Mouse (Mus musculus) CH12.LX (cell line): Measurements from ENCODE around the gene Rps3a1.

Source experiments
- CHD2 ChIP-seq: IDR thresholded peaks from 2 replicates; pipeline ENCODE4 v1.6.1; 2011; ENCODE audit warnings: low read length, improper control_type of control experiment
- CTCF ChIP-seq, 2 experiments: IDR thresholded peaks in 1 of 2; conservative IDR thresholded peaks in 1 of 2; 2 replicates each; pipeline ENCODE4 v1.5.1; 2011 to 2012; ENCODE audit warnings: low read depth in 2 of 2, low read length in 2 of 2, improper control_type of control experiment in 1 of 2, inconsistent platforms in 1 of 2, mild to moderate bottlenecking in 1 of 2, moderate library complexity in 1 of 2
- ELF1 ChIP-seq: IDR thresholded peaks from 2 replicates; pipeline ENCODE4 v1.6.1; 2014; ENCODE audit warnings: low read depth, mild to moderate bottlenecking, inconsistent platforms, low read length, improper control_type of control experiment
- EP300 ChIP-seq: IDR thresholded peaks from 2 replicates; pipeline ENCODE4 v1.6.1; 2011; ENCODE audit warnings: low read length, improper control_type of control experiment
- ETS1 ChIP-seq: conservative IDR thresholded peaks from 2 replicates; pipeline ENCODE4 v1.6.1; 2012; ENCODE audit warnings: low read depth, mild to moderate bottlenecking, inconsistent platforms, low read length, improper control_type of control experiment, moderate library complexity
- HCFC1 ChIP-seq: IDR thresholded peaks from 2 replicates; pipeline ENCODE4 v1.6.1; 2012; ENCODE audit warnings: low read depth, mild to moderate bottlenecking, inconsistent platforms, low read length, improper control_type of control experiment
- MXI1 ChIP-seq: IDR thresholded peaks from 2 replicates; pipeline ENCODE4 v1.6.1; 2011; ENCODE audit warnings: mild to moderate bottlenecking, low read depth, low read length, improper control_type of control experiment
- POLR2A ChIP-seq: IDR thresholded peaks from 2 replicates; pipeline ENCODE4 v1.6.1; 2011; ENCODE audit warnings: low read depth, mild to moderate bottlenecking, improper control_type of control experiment, low read length
- SMC3 ChIP-seq: IDR thresholded peaks from 2 replicates; pipeline ENCODE4 v1.6.1; 2011; ENCODE audit warnings: low read depth, low read length, improper control_type of control experiment
- USF1 ChIP-seq: IDR thresholded peaks from 2 replicates; pipeline ENCODE4 v1.6.1; 2014; ENCODE audit warnings: low read depth, mild to moderate bottlenecking, inconsistent platforms, low read length, improper control_type of control experiment
- ZNF384 ChIP-seq: IDR thresholded peaks from 2 replicates; pipeline ENCODE4 v1.6.1; 2012; ENCODE audit warnings: low read depth, low read length, improper control_type of control experiment, inconsistent platforms

DNA sequence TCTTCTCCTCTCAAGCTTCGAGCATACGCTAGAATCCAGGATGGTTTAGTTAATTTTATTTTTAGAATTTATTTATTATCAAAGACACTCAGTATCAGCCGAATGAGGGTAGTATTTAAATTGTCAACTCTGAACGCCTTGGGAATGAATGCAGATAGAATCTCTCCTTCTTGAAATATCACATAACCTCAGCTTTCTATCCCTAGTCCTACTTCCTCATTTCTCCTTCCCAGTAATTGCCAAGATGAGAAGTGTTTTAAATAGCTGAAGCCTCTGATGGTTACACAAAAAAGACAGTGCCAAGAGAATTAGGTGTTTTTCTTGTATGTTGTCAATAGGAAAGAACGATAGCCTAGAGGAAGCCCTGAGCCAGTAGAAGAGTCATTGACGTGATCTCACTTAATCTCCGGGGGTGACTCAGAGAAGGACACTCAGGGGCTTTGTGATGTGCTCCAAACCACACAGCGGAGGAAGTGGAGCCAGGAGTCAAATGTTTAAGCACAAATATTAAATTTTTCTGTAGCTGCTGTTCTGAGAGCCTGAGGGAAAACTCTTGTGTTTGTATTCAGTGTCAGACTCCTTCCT lies 26.4 kb upstream of the Rps3a1 start:
- no peak for TF ChIP-seq EP300
- TF ChIP-seq ELF1: no peak
- TF ChIP-seq CTCF (conservative IDR thresholded peaks at IDR 0.05 in 1 of 2, IDR thresholded peaks at IDR 0.05 in 1 of 2; ENCODE audit: low read depth in 2 of 2, low read length in 2 of 2): no peak
- TF ChIP-seq HCFC1: no peak
- no peak for TF ChIP-seq CHD2
- no peak for TF ChIP-seq USF1
- no peak for TF ChIP-seq POLR2A
- TF ChIP-seq ETS1: no peak
- no peak for TF ChIP-seq SMC3
- TF ChIP-seq ZNF384: no peak
- TF ChIP-seq MXI1: no peak
